Mouse (Mus musculus) urinary bladder, postnatal 25 days (tissue): Measurements from ENCODE around the gene Mdfic.

Experiments used
- DNase-seq: peaks from one replicate; pipeline ENCODE4 v3.0.0; 2022; ENCODE audit warnings: low spot score

The Mdfic gene

DNA sequence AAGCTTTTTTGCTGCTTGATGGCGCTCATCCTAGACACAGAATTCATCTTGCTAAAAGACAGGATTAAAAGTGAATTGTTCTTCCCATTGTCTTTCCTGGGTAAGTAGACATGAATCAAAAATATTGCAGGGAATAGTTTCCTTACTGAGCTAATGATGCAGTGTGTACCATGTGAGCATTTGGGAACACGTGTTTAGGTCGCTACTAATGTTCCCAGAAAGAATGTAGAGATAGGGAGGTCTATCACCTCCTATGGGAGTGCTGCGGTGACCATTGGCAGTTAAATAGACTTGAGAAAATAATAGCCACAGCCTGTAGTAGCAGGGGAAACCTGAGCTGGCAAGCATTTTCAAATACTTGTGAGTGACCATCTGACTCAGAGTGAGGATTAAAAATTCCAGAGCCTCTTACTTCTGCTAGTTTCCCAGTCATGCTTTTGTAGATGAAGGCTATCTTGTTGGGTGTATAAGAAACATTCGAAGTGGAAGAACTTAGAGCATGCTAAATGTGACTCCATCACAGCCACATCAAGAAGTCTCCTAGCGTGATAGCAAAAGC is 22.2 kb downstream of the Mdfic start:
- DNase-seq, result no peak

DNA sequence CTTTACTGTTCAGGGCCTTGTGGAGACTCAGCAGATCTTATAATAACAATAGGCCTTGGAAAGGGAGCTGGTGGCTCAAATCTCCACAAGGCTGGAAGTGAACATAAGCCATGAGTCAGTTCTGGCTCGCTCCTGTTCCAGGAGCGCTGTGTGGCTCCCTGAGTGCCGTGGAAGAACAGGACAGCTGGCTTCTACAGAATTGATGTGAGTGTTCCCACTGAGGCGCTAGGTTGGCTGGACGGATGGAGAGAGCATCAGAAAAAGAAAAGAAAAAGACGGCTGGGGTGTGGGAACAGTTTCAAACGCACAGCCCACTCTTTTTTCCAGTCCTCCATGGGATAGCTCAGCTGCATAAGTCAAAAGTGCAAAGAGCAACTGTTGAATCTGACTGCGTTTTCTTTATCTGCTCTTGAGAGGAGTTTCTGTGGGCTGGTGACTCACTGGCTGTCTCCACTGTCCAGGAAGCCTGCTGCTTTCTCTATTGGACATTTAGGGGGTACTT is 22.9 kb downstream of the Mdfic start:
- no peak for DNase-seq

DNA sequence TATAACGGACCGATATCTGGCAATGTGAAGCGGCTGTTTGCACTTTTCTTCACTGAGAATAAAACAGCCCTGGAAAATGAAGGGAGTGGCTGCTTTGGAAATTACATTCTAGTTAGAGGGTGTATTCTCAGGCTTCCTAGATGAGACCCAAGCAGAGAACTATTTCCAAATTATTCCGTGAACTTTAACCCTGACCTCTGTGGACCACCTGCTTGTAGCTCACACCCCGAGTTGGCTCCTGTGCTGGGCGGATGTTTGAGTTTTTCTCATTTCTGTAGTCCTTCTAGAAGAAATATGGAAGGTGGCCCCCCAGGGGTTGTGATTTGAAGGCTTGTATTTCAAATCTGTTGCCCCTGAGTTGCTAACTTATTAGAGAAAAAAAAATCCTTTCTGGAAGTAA is 23.3 kb downstream of the Mdfic start:
- DNase-seq, result no peak

DNA sequence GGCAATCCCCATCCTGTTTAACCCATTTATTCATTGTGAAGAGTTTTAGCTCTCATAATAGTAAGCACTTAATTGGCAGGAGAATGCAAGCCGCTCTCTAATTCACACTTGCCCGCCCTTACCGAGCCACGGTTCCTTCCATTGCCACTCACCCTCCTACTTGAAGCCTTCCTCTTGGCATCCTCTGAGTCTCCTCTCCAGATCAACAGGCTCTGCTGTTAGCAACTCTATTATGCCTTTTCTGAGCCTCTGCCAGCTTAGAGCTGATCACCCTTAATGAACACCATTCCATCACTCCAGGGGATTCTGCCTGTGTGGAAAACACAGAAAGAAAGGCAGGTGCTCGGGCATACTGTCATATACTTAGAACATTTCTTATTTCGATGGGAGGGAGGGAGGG is 24.9 kb downstream of the Mdfic start:
- no peak for DNase-seq

DNA sequence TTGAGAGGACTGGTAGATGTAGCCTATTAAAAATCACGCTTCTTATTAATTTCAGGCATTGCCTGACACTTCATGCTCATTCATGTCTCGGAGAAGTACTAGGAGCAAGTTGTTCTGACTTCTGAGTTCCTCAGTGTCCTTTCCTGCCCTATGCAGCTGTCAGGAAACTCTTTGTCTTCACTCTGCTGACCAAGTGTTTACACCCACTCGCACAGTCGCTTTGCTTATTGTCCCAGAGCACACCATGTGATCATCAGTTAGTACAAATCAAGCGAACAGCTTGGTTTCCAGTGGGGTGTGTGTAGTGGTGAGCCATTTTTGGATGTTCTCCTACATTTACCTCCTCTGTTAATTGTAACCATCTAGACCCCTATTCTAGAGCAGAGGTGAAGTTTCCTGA is 25.4 kb downstream of the Mdfic start:
- no peak for DNase-seq

DNA sequence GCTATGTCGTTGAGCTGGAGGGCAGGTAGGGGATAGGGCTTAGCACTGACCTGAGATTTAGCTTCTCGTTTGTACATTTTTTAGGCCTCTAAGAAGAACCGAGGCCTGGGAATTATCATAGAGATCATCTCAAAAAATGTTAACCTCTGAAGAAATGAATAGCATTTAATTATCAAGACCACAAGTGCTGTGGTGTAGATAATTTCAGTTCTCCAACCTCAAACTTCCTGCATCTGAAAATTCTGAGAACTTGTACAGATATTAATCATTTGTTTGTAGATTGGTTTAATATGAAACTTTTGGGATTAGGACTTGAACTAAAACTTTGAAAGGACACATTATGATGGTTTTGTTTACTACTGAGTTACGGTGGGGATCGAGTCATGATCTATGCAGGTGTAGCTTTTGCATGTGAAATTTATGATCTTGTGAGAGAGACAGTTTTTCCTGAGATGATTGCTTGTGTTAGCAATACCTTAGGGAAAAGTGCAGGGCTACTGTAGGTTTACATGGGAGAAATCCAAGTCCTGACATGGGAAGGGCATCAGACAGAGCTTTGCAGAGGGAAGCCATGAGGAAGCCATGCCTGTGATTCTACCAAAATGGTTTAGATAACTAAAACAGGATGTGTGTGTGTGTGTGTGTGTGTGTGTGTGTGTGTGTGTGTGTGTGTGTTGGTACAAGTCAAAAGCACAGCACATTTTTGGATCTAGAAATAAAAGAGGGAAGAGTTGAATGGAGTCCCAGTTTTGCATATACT is 27.1 kb downstream of the Mdfic start:
- no peak for DNase-seq

DNA sequence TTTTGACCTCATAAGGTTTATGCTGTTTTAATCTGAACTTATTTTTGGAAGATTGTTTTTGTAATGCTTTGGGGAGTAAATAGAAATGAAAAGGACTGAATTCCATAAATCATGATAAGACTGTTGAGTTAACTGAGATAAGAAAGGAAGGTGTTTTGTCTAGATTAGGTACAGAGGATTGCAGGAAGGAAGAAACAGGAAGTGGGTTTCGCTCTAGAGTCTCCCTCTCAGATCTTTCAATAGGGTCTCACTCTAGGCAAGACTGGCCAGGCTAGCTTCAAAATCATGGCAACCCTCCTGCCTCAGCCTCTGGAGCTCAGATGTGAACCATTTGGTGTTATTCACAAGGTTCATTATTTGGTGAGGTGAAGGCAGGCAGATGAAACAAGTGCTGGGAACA is 27.8 kb downstream of the Mdfic start:
- no peak for DNase-seq

DNA sequence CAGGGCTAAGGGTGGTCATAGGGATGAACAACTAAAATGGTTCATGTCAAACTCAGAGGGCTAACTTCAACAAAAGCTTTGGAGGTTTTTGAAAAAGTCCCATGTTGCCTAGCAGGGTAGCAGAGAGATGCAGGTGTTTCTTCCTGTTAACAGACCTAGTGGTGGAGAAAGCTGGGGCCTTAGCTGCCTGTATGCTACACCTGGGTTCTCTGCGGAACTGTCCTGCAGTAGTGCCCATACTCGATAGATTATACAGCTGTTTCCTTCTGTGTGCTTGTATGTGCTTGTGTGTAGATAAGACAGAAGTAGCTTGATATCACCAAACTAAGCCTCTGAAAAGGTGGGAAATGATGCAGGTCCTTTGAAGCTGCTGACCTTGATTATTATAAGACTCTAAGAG is 28.5 kb downstream of the Mdfic start:
- DNase-seq, result no peak

DNA sequence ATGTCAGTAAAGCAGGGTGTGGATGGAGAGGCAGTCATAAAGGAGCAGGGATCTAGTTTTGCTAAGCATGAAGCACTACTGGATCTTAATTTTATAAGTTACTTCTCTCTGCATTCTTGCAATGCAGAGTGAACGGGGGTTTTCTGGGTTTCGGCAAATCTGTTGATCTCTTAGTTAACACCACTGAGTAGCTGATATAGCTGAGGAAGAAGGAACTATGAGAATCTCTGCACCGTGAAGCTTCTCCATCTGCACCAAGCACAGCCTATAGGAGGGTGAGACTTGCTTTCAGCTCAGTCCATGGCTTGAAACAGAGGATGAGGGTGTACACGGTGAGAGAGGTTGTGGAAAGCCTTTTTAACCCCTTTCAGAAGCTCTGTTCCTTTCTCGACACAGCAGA is 29.6 kb downstream of the Mdfic start:
- DNase-seq, result no peak

DNA sequence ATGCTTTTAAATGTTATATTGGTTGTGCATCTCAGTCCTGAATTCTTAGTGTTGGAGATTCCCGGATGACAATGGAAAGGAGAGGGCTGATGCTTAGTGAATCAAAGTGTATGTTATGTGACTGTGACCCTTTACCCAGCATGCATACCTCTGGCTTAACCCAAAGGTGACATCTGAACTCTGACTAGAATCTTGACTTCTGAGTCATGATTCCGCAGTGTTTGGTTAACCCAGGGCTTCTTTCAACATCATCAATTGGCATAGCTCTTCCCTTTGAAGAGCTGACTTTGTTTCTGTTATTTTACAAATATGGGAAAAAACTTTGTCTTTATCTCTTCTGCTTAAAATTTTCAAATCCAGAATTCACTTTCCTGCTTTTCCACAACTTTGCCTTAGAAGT is 30.9 kb downstream of the Mdfic start:
- DNase-seq, result no peak

DNA sequence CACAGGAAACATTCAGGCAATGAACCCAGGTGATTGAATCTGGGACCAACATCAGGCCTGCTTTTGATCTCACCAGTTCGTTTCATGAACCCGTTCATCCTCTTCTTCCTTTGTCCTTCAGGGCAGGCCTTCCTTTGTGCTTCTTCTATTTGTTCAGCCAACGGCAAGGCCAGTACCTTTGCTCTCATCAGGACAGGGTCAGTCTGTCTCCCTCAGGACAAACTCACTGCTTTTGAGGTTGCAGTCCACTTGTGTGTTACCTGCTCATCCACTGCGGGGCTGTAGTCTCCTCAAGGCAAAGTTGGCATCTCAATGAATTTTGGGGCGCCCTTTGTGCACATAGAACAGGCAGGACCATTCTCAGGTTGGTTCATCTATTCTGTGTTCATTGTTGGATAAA is 31.7 kb downstream of the Mdfic start:
- DNase-seq, result no peak

DNA sequence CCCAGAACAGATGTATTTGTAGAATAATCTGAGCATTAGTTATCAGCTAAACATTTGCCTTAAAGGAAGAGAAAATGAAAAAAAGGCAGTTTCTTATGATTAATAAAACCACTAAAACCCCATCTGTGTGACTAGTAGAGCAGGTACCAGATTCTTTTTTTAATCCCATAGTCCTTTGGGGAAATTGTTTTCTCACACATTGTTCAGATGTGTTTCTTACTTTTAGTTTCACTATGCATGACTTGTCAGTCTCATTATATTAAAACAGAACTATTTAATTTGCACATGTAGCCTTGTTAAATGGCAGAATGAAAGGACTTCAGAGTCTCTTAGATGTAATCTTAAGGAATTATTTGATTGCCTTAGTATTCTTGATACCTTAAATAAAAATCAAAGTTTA is 32.7 kb downstream of the Mdfic start:
- DNase-seq, result no peak

DNA sequence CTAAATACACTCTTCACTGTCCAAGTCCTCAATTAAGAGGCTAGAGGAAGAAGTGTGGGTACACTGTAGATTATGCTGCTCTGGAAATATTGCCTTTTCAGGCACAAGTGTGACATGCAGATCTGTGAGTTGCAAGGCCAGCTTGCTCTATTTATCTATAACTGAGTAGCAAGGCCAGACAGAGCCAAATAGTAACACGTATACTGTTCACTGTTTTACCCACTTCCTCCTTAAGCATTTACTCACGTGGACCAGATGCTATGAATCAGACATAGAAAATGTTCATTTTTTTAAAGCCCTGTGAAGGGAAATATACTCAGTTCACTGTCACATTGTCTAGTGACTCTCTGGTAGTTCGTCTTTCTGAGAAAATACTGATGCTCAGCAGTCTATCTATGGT is 37.9 kb downstream of the Mdfic start:
- no peak for DNase-seq

DNA sequence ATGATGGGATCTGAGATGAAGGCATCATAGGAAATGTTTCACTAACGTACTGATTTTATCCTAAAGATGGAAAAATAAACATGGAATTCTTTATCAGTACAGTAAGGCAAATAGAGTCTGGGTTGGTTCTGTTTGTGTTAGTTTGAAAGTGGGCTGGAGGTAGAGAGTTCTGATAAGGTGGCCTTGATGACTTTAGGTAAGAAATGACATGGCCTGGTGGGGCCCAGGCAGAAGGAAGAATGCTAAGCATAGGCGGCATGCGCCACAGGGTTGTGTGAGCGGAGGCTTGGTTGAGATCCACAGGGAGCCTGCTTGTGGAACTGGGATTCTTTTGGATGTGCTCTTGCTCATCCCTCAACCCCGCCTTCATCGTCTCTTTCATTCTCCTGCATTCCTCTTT is 40.3 kb downstream of the Mdfic start:
- no peak for DNase-seq

DNA sequence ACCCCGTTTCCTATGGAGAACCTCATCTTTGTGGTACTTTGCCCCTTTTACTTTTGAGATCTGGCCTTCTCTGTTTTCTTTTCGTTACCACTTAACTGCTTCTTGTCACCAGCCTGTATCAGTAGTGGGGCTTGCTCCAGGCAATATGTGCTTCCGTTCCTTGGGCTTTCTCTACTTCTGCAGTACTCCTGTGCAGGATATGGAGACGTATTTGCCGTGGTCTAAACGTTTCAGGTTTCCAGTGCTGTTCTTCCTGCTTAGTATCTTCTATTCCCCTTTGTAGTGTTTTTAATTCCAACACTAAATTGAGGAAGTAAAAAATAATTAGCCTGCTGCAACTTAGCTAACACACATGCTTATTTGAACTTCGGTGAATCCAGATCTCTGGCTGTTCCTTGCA is 43.6 kb downstream of the Mdfic start:
- no peak for DNase-seq

DNA sequence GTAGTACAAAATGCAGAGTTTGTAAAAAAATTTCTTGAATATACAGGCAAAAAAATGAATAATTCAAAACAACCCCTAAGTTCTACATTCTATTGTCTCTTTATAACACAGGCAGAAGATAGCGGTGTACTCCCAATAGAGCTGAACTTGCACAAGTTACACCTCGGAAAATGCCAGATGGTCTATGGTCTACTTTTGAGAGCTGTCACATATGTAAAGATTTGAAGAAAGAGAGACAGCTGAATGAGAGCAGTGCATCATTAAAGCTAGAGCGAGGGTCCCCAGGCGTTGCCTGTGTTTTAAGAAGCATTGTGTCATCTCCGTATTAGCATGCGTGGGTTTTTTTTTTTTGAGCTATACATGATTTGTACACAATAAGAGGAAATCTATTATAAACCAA is 47.0 kb downstream of the Mdfic start:
- no peak for DNase-seq

DNA sequence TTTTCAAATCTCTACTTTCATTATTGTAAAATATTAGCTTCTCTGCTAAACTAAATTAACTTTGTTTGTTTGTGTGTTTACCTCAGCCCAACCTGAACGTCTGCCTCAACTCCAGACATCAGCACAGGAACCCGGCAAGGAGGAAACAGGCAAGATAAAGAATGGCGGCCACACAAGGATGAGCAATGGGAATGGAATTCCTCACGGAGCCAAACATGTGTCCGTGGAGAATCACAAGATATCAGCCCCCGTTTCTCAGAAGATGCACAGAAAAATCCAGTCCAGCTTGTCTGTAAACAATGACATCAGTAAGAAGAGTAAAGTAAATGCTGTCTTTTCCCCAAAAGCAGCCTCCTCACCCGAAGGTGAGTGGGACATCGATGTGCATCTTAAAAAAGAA is 49.7 kb downstream of the Mdfic start:
- DNase-seq, result no peak

DNA sequence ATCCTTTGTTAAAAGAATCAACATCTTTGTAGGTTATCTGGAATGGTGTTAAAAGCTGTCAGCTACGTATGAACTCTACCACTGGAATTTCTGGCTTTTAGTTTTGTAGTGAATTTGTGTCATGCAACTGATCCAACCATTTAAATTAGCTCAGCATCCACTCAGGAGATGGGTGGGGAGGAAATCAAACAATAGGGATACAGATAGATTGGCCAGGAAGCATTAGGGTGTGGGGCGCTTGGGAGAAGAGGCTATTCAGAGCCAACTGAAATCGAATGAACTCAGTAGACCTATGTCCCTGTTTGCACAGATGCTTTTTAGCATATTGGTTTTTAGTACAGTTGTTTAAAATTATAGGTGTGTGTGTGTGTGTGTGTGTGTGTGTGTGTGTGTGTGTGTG is 56.6 kb downstream of the Mdfic start:
- no peak for DNase-seq

DNA sequence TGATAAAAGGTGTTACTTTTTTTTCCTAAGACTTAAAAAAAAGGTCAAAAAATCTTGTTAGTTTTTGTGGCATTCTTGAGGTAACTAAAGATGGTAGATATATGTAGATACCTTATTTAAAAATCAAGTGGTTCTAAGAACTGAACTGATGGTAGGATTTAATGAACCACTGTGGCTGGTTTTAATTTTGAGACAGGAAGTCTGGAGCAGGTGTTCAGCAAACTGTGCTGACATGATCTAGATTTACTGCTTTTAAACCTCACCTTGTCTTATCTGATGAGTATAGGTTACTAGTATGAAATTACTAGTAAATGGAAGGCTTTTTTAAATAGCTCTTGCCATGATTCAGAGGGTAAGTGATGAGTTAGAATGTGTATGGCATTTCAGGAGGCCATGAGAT is 59.7 kb downstream of the Mdfic start:
- no peak for DNase-seq

DNA sequence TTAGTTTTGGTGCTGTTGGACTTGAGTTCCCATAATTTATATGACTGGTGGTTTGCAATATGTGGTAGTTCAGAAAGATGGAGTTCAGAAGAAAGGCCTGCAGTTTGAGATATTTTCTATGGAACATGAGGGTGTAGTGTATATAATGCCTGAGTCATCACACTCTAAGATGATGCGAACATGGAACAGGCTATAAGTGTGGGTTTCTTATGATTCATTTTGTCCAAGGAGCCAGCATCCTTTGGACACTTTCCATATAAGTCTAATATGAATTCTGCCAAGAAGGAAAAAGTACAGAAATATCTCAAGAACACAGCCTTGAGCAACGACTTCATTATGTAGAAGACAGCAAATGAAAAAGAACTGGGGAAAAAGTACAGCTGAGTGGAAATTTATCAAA is 60.2 kb downstream of the Mdfic start:
- no peak for DNase-seq

DNA sequence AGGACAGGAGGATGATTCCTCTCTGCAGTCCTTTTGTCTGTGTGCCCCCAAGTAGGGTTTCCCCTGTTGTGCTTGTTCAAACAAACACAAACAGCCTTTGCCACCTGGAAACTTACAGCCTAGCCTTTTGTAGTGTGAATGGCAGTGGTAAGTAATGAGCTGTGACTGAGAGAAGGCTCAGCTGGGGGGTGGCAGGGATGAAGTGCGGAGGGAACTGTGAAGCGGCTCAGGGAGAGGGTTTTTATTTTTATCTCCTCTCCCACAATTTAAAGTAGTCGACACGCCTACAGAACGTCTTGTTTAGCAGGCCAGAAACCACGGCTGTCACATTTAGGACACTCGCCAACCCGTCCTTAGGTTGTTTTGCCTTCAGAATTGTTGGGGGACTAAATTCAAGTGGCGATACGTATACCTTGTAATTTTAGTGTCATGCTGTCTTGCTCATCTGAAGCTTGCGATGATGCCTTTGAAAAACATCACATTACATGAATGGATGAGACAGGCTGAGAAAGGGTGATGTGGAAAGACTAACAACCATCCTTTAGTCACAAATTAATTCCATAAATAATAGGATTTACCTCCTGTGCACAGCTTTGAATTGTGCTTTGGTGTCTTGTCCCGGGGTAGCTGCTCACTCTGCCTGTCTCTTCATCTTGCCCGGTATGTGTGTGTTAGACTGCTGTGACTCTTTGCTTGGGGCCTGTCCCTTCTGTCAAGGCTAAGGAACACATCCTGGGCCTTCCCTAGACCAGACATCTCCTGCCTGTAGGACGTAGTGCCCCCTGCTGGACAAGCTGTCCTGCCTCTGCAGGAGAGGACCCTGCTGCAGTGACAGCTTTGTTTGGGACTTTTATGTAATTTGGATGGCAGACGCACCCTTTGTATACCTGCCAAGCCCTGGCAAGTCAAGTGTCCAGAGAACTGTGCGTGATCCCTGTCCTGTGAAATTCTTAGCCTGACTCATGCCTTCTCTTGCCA is 69.4 kb downstream of the Mdfic start:
- DNase-seq, result peak; percentile 73

DNA sequence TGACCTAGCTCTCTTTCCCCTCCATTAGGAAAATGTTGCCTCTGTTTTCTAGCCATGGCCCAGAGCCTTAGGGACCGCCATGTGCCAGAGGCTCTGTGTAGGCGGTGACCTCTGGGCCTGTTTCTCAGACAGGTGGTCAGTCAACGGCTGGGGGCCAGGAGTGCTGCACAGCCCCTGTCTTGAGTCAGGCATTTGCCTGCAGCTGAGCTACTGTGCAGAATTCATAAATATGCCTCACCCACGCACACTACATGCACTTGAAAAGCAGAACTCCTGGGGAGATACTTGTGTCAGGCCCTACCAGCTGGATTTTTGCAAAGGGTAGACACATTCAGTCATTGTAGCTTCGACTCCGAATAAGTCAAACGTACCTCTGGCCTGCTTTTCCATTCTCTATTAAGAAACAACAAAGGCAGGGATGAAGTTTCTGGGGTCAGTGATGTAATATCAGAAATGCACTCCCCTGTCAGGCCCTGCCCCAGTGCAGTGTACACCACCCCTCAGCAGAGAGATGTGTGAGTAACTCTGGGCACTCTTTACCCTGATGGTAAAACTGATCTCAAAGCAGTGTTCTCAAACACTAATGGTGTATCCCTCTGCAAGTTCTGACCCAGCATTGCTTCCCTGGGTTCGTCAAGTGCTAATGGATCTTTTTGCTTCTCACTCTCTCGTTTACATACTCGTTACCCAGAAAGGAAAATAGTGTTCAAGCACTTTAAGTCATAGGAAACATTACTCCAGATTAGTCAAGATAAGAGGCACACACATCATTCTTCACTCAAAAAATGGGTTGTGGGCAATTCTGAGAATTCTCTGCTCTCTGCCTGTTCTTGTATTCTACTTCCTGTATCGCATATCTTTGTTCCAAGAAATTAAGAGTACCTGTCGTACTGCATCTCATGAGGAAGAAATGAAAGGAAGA is 72.5 kb downstream of the Mdfic start:
- DNase-seq, result no peak
